Mouse (Mus musculus) hematopoietic stem cell, adult 5-6 weeks (primary cell): ENCODE results near the gene Wdr47. TPM values are rescaled to one million over a fixed set of nuclear protein-coding genes. Genes with fewer than 3 reads are reported as not detected.
A peak's percentile ranks its signal among the peaks of the same experiment; 100 is the strongest.
"Not testable (repeated sequence)": the region's sequence is repeated elsewhere in the genome, so short reads cannot be mapped to it uniquely, and the experiment has no call there.

Source experiments
- ATAC-seq, 2 experiments: fragments of 125-278 bp in 1 of 2; replicated peaks in 1 of 2; 2 replicates each; pipeline ENCODE4 v1.8.0; 2016 to 2017; ENCODE audit warnings: inconsistent platforms in 2 of 2, mild to moderate bottlenecking in 2 of 2, moderate number of reproducible peaks in 2 of 2, low read depth in 1 of 2, moderate TSS enrichment in 1 of 2; ENCODE audit not compliant: low FRiP score in 2 of 2, poor library complexity in 2 of 2, severe bottlenecking in 2 of 2, insufficient read depth in 1 of 2, low TSS enrichment in 1 of 2
- total RNA-seq: library from RNA; stranded (forward); fragments of 172-1452, 232-1000 nt; gene quantifications from 2 replicates; pipeline ENCODE4 v1.2.3, GENCODE M21; 2017

The Wdr47 gene
- total RNA-seq, 1 experiment from 2014 or later, result 11.5 TPM

DNA sequence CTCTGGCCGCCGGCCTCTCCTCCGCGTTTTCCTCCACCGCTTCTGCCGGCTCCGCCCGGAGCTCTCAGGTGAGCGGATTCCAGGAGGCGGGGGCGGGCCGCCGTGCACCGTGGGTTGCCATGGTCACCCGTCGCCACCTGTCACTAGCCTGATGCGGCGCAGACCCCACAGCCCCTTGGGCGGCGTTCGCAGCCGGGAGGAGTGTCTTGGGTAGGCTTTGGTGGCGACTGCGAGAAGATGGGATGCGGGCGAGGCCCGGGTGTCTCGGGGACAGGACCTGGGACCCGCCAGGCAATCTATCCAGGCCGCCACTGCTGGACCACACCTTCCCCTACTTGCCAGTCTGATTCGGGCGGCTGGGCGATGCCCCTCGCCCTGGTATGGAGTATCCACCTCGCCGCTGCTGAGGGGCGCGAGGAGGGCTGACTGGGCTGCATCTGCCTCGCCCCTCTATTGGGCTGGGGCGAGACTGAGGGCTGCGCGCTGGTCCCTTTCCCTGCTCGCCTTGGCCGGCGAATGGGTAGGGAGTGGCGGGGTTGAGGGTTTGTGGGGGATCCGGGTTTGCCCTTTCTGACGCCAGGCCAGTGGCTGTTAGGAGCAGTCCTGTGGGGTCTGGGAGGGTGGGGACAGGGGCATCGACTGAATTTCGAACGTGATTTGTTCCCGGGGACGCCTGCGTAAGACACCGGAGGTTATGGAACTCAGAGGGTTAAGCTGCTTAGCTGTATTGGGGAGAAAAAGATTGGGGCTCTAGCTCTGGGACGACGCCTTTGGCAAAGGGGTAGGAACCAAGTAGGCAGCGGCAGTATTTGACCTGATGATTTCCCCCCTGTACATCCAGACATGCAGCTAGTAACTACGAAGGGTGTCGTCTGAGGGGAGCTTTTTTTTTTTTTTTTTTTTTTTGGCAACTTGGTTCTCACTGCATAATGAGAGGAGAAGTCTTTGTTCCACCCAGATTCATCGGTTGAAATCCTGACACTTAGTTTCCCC, 747 bp downstream of the Wdr47 start:
- peak in 1 of 2 experiments; percentile 22; a peak in 2 of 4 replicates for ATAC-seq

DNA sequence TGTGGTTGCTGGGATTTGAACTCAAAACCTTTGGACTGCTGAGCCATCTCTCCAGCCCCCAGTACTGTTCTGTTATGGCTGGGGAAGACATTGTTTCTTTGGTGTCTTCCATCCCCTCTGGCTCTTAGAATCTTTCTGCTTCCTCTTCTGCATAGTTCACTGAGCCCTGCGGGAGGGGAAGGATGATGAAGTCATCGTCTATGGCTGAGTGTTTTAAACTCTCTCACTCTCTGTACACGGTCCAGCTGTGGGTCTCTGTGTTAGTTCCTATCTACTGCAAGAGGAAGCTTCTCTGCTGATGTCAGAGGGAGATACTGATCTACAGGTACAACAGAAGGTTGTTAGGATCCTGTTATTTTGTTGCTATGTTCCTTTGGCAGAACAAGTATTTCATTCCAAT, 17.8 kb downstream of the Wdr47 start:
- ATAC-seq, result peak in 1 of 2 experiments; percentile 27; a peak in 2 of 4 replicates

DNA sequence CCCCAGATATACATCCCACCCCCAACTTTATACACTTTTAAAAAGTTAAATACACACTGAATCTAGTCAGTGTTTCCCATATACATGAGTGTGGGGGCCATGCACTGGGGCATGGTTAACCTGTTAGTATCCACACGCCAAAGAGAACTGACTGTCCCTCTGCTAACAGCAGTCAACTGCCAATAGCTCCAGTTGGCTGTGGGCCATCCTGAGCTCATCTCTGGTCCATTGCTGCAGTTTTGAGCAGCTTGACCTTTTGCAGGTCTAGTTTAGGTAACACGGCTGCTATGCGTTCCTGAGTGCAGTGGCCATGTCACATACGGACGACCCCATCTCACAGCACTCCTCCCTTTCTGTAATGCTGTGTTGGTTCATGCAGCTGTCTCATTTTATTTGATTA, 43.7 kb downstream of the Wdr47 start:
- no peak for ATAC-seq

DNA sequence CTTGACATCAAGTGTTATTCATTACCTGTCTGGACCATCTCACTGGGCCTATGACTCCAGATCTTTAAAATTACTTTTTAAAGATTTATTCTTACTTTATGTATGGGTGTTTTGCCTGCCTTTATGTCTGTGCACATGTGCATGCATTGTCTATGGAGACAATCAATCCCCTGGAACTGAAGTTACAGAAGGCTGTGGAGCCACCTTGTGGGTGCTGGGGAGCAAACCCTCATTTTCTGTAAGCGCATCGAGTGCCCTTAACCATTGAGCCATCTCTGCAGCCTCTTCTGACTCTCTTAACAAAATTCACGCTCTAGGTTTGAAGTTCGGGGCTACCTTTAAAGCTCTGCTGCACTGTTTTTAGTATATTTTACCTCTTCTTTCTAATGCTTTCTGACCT, 48.3 kb downstream of the Wdr47 start:
- 0 out of 4 replicates have a peak, but pooled peaks of 1 of the 2 experiments have one; percentile 59 for ATAC-seq

DNA sequence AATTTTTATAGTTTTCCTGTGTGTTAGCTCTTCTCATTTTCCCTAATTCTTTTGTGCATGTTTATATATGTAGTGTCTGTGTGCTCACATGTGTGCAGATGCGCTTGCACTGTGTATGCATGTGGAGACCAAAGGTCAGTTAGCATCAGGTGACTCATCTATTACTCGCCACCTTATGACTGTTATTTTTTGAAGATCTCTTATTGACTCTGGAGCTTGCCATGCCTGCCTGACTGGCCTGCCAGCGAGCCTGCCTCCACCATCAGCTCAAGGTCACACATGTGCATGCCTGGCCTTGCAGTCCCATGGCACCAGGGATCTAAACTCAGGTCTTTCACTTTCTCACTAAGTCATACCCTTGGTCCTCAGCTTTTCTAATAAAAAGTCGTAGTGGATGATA, 49.9 kb downstream of the Wdr47 start:
- ATAC-seq, result no peak

DNA sequence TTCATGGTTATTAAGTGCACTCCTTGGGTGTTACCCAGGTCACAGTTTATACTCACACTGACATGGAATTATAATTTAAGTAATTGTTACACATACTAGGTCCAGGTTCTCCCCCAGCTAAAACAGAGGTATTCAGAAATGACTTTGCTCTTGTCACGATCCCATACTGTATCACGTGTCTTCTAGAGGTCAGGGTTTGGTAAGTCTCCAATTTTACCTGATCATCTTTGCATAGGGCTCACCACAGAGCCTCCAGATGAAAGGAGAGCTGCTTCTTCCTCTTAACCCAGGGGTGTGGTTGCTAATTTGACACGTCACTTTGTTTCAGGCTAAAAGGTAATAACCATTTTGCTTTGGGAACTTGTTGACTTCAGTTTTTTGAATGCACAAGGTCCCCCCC, 53.8 kb downstream of the Wdr47 start:
- ATAC-seq, result no peak

DNA sequence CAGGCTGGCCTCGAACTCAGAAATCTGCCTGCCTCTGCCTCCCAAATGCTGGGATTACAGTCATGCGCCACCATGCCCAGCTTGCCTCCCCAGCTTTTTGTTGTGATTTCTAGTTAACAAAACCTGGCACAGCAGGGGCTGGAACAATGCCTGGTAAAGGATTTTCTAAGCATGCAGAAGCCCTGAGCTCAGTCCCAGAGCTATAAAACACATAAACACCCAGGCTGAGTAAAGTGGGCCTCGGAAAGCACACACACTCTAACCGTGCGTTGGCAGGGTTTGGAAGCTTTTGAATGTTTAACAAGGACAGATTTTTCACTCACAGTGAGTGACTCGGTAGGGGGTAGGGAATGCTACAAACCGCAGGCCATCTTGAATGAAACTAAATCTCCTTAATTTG, 55.0 kb downstream of the Wdr47 start:
- ATAC-seq, result no peak

DNA sequence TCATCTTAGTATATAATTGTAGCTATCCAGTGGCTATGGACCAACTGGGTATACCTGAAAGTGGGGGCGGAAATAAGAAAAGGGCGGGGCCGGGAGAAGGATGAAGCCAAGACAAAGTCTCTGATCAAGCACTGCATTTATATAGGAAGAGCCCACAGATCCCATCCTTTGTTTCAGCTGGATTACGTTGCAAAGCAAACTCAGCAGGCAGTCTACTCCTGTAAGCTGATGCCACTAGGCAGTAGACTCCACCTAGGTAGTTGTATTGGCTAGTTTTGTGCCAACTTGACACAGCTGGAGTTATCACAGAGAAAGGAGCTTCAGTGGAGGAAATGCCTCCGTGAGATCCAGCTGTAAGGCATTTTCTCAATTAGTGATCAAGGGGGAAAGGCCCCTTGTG, 56.6 kb downstream of the Wdr47 start:
- ATAC-seq, result not testable (repeated sequence)

DNA sequence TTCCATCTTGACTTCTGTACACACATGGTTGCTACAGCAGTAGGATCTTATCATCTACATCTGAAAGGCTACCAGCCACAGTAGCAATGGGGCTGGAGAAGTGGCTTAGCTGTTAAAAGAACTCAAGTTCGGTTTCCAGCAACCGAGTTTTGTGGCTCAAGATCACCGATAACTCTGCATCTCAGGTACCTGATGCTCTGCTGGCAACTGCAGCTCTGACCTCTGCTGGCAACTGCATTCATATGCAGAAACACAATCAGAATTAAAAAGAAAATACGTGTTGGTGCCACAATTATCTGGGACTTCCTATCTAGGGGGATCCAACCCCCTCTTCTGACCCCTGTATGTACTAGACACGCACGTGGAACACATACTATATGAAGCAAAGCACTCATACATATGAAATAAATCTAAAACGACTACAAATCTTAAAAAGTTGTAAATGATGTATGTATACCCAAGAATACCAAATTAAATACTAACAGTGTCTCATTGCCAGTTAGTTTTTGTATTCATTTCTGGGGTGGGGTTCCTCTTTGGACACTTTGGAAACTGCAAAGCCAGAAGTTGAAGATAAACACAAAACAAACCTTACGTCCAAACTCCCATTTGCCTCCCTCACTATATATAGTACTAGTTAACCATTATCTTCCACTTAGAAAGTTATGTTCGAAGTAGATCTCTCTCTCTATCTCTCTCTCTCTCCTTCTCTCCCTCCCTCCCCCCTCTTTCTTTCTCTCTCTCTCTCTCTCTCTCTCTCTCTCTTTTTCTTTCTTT, 62.0 kb downstream of the Wdr47 start:
- ATAC-seq, result peak in 1 of 2 experiments; percentile 26; a peak in 2 of 4 replicates

DNA sequence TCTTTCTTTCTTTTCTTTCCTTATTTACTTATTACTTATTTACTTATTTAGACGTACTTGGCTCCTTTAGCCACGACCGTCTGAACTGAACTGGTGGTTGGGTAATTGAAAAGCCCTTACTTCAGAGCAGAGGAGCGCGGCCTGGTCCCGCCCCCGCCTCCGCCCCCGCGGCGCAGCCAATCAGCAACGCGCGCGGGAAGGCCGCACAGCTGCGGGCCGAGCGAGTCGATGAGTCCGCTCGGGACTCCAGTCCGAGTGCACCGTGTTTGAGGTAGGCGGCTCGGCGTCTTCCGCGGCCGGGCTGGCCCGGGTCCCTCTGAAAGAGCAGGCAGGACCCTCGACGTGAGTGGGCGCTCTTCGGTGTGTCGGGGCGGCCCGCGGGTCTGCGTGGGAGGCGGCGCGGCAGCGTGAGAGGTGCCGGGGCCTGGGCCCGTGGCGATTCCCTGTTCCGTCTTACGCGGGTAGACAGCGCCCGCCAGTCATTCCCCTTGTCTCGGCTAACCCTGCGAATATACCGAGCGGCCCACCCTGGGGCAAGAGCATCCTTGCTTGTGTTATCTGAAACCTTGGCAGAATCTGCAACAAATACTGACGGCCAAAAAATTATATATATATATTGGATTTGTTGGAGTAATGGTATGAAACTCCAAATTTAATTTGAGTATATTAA, 62.8 kb downstream of the Wdr47 start, which contains the start of gene Clcc1:
Gene Clcc1 (plus strand): TSS at position 204 of the 670 bp plus-strand sequence.
- ATAC-seq, result peak; percentile 92

DNA sequence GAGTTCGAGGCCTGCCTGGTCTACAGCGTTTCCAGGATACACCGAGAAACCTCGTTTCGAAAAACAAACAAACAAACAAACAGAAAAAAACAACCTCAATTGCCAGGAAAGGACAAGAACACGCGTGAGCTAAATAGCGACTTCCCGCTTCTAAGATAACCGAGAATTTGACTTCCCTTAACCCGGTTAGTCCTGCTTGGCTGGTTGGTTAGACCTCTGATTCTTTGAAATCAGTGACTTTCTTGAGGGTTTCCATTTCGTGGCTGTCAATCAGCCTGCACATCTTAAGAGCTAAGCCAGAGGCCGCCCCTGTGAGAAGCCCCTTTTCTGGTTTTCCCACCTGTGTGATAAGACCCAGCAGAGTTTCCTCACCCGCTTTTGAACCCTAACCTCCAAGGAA, 63.5 kb downstream of the Wdr47 start:
- no peak for ATAC-seq

DNA sequence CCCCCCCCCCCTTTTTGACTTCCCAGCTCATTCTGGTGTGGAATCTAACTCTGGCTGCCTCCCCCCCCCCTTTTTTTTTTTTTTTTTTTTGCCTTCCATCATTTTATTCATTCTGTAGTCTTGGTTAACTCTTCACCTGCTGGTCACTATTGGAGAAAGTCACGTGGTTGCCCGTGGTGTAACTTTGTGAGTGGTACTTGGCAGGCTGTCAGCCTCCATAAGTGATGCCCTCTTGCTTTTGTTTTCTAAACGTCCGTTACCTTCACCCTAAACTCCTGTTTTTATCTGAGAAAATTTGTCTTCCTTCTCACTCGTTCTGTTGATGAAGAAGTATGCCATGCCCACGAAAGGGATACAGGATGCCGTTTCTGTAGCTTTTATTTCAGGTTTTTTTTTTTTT, 64.4 kb downstream of the Wdr47 start:
- ATAC-seq, result no peak

DNA sequence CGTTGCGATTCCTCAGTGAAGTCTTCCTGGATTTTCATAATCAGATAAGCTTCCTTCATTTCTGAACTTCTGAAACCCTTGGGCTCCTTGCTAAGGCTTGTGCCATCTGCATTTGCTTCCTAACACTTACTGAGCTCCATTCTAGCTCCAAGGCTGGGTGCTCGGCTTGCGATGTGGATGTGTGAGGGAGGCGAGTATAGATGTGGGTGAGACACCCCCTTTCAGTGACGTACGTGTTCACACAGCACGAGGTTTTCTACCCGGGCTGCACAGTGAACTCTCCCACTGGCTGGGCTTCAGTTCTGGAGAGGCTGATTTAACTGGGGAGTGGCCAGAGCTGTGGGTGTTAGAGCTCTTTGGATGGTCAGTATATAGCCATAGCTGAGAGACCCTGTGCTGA, 67.5 kb downstream of the Wdr47 start:
- ATAC-seq, result no peak

DNA sequence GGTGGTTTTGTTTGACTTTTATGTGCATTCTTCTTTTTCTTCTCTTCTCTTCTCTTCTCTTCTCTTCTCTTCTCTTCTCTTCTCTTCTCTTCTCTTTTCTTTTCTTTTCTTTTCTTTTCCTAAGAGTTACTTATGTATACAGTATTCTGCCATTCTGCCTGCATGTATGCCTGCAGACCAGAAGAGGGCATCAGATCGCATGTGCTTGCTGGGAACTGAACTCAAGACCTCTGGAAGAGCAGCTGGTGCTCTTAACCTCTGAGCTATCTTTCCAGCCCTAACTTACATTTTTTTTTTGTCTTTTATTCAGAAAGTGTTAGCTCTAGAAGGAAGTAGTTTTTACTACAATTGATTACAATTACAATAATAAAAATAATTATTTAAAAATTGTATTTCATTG, 69.9 kb downstream of the Wdr47 start:
- ATAC-seq, result no peak

DNA sequence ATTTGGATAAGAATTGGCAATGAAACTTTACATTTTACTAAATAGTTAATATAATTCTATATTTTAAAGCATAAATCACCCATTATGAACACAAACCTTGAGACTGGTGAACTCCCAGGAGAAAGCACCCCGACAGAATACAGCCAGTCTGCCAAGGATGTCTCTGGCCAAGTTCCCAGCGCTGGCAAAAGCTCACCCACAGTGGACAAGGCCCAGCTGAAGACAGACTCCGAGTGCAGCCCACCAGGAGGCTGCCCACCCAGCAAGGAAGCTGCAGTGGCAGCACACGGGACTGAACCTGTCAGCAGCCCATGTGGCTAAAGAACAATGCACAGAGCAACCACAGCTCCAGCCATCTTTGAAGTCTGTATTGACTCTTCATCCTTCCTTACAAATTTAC, 85.5 kb downstream of the Wdr47 start:
- no peak for ATAC-seq

DNA sequence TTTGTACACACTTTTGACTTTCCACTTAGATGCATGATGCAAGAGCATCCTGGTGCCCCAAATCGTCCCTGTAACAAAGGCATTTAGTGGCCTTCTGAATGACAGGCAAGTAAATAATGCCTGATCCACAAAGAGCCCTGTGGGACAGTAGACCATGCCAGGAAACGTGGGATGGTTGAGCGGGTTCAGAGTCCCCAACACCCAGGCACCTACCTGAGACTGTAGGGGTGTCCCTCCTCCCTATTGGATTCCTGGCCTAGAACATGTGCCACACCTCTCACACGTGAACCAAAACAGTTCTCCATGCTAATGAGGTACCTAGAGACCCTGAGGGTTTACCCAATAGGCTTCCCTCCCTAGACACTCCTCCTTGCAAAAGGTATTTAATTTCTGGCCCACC, 89.9 kb downstream of the Wdr47 start:
- ATAC-seq, result no peak

DNA sequence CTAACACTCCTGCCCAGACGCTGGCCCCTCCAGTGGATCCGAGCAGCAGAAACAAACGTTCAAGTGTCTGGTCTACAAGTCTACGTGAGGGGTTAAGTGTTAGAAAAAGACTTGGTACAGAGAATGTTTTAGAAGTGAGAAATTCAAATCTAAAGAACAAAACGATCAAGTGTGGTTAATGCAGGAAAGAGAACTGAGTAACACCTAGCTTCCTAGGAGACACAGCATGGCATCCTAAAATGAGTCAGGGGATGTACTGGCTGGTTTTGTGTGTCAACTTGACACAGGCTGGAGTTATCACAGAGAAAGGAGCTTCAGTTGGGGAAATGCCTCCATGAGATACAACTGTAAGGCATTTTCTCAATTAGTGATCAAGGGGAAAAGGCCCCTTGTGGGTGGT, 92.5 kb downstream of the Wdr47 start:
- ATAC-seq, result not testable (repeated sequence)

DNA sequence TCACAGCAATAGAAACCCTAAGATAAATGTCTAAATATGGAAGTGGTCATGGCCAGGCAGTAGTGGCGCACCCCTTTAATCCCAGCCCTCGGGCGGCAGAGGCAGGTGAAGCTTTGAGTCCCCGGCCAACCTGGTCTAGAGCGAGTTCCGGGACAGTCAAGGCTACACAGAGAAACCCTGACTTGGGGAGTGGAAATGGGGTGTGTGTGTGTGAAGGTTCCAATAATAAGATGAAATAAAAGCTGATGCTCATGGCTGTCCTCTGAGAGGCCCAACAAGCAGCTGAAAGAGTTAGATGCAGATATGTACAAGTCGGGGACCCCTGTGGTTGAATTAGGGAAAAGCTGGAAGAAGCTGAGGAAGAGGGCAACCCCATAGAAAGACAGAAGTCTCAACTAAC, 94.6 kb downstream of the Wdr47 start:
- no peak for ATAC-seq
